Mouse (Mus musculus) Patski (cell line): ENCODE results near the gene Syngr3. TPM values are rescaled to one million over a fixed set of nuclear protein-coding genes. Genes with fewer than 3 reads are reported as not detected.
A peak's percentile ranks its signal among the peaks of the same experiment; 100 is the strongest.

Source experiments
- ATAC-seq: fragments of 100-300 bp; one replicate; pipeline ENCODE4 v1.8.0; 2021
- CTCF ChIA-PET: fragments of 350-600 bp; sonication (Branson Sonifier 250); formaldehyde crosslinking; loops from one replicate; lab custom pipeline; 2022; ENCODE audit warnings: inconsistent platforms; lab: Charles Lee
- POLR2A ChIA-PET: fragments of 350-600 bp; sonication (Branson Sonifier 250); formaldehyde crosslinking; loops from one replicate; lab custom pipeline; 2022; ENCODE audit warnings: antibody characterized with exemption, inconsistent platforms; lab: Charles Lee
- DNase-seq: peaks from one replicate; pipeline ENCODE4 v3.0.0-alpha.2; 2011; ENCODE audit warnings: low read depth, low spot score
- H3K27me3 ChIP-seq: fragments of 371-371 bp; one replicate; pipeline ENCODE4 v1.5.1; 2021
- CTCF ChIP-seq: fragments of 100-300 bp; IDR thresholded peaks from one replicate; pipeline ENCODE4 v1.5.1; 2021
- in situ Hi-C: fragments of 300-500 bp; cut with MboI; formaldehyde crosslinking; loops from 3 replicates; pipeline ENCODE4 v1.11.1; 2018; ENCODE audit warnings: low pct_unique_long_range_greater_than_20kb, mixed read lengths
- polyA plus RNA-seq: library from polyadenylated mRNA; unstranded; gene quantifications from one replicate; pipeline ENCODE4 v1.2.3, GENCODE M21; 2021

Syngr3 gene
- polyA plus RNA-seq, 1 experiment from 2014 or later: 2.7 TPM

- peaks cover 9% of the 10 kb centered on the region for H3K27me3 ChIP-seq
These were observed 31.6 kb downstream of the Syngr3 start, which contains the start of gene Npw for GRCm38 (mm10) chr17:24658017-24658758. TSS of gene Npw (minus strand) at chr17:24658457.

GRCm38 (mm10) chr17:24654969-24655368 is 34.8 kb downstream of the Syngr3 start:
- ATAC-seq (no peak), DNase-seq (no peak)
- H3K27me3 ChIP-seq: peaks cover 9% of the 10 kb centered on the region
- POLR2A ChIA-PET: interaction anchor here (1.6 kb wide), 1 partner anchor 22 kb away, joined by 5 read pairs; the partner anchor contains the start of genes Nthl1 and Tsc2
- no peak for TF ChIP-seq CTCF
- CTCF ChIA-PET: interaction anchor here (1.3 to 2.6 kb wide), 4 partner anchors 11 to 127 kb away, joined by 3 to 14 read pairs (median 4); partner anchors contain the start of gene Traf7
- in situ Hi-C loops: loop anchor here (10.0 kb wide), 1 partner anchor 190 kb away; no protein-coding TSS in a partner anchor

More at GRCm38 (mm10) chr17:24658017-24658758, 31.6 kb downstream of the Syngr3 start, which contains the start of gene Npw:
- in situ Hi-C loops: loop anchor here (10.0 kb wide), 1 partner anchor 193 kb away; no protein-coding TSS in a partner anchor
- no peak for TF ChIP-seq CTCF
- POLR2A ChIA-PET: interaction anchor here (1.0 kb wide), 1 partner anchor 11 kb away, joined by 3 read pairs; no protein-coding TSS in a partner anchor
- DNase-seq (no peak), ATAC-seq (no peak)
- CTCF ChIA-PET: interaction anchor here (1.2 kb wide), 1 partner anchor 11 kb away, joined by 4 read pairs; the partner anchor contains the start of gene Zfp598

GRCm38 (mm10) chr17:24653967-24654710 is 35.6 kb downstream of the Syngr3 start:
- ChIA-PET CTCF (interaction anchor here (1.3 to 2.6 kb wide), 4 partner anchors 10 to 127 kb away, joined by 3 to 14 read pairs (median 4); partner anchors contain the start of gene Traf7), POLR2A (interaction anchor here (1.6 kb wide), 1 partner anchor 21 kb away, joined by 5 read pairs; the partner anchor contains the start of genes Nthl1 and Tsc2)
- in situ Hi-C loops: loop anchor here (10.0 kb wide), 1 partner anchor 189 kb away; no protein-coding TSS in a partner anchor
- TF ChIP-seq CTCF: no peak
- ATAC-seq (peak; percentile 5), DNase-seq (no peak)
- peaks cover 5% of the 10 kb centered on the region for H3K27me3 ChIP-seq

GRCm38 (mm10) chr17:24651835-24652234 is 37.9 kb downstream of the Syngr3 start:
- H3K27me3 ChIP-seq: no peaks in the 10 kb centered on the region
- POLR2A ChIA-PET: interaction anchor here (1.5 kb wide), 1 partner anchor 19 kb away, joined by 4 read pairs; no protein-coding TSS in a partner anchor
- no peak for TF ChIP-seq CTCF
- in situ Hi-C loops: loop anchor here (10.0 kb wide), 1 partner anchor 187 kb away; no protein-coding TSS in a partner anchor
- CTCF ChIA-PET: interaction anchor here (0.7 to 1.6 kb wide), 5 partner anchors 15 to 85 kb away, joined by 3 to 5 read pairs (median 3); partner anchors contain the start of gene Zfp598
- DNase-seq: no peak
- no peak for ATAC-seq

- TF ChIP-seq CTCF: no peak
- ChIA-PET POLR2A (interaction anchor here (1.5 kb wide), 1 partner anchor 18 kb away, joined by 4 read pairs; no protein-coding TSS in a partner anchor), CTCF (interaction anchor here (0.9 to 1.6 kb wide), 4 partner anchors 10 to 25 kb away, joined by 3 to 5 read pairs (median 3); partner anchors contain the start of gene Zfp598)
- in situ Hi-C loops: loop anchor here (10.0 kb wide), 1 partner anchor 186 kb away; no protein-coding TSS in a partner anchor
- ATAC-seq (no peak), DNase-seq (no peak)
- H3K27me3 ChIP-seq: no peaks in the 10 kb centered on the region
These were observed 39.0 kb downstream of the Syngr3 start for GRCm38 (mm10) chr17:24650766-24651165.

GRCm38 (mm10) chr17:24650070-24650616 is 39.6 kb downstream of the Syngr3 start, which contains the start of gene Slc9a3r2:
TSS of gene Slc9a3r2 (minus strand) at chr17:24650327.
- no peaks in the 10 kb centered on the region for H3K27me3 ChIP-seq
- in situ Hi-C loops: loop anchor here (10.0 kb wide), 1 partner anchor 185 kb away; no protein-coding TSS in a partner anchor
- ChIA-PET POLR2A (no interaction called here), CTCF (interaction anchor here (0.9 kb wide), 1 partner anchor 17 kb away, joined by 3 read pairs; no protein-coding TSS in a partner anchor)
- no peak for TF ChIP-seq CTCF
- DNase-seq: no peak
- peak; percentile 51 for ATAC-seq

- no peak for TF ChIP-seq CTCF
- in situ Hi-C loops: loop anchor here (10.0 kb wide), 1 partner anchor 185 kb away; no protein-coding TSS in a partner anchor
- ATAC-seq: peak; percentile 29
- no peaks in the 10 kb centered on the region for H3K27me3 ChIP-seq
- POLR2A ChIA-PET: no interaction called here
- no peak for DNase-seq
- CTCF ChIA-PET: interaction anchor here (0.9 kb wide), 1 partner anchor 18 kb away, joined by 3 read pairs; no protein-coding TSS in a partner anchor
These were observed 40.1 kb downstream of the Syngr3 start for GRCm38 (mm10) chr17:24649581-24650069.

- no peak for ATAC-seq
These were observed 40.9 kb downstream of the Syngr3 start for GRCm38 (mm10) chr17:24648731-24649377.

GRCm38 (mm10) chr17:24647493-24647892 is 42.3 kb downstream of the Syngr3 start:
- CTCF ChIA-PET: no interaction called here
- DNase-seq (no peak), ATAC-seq (no peak)
- in situ Hi-C loops: no loop called here
- no peak for TF ChIP-seq CTCF
- POLR2A ChIA-PET: no interaction called here
- no peaks in the 10 kb centered on the region for H3K27me3 ChIP-seq

More at GRCm38 (mm10) chr17:24648731-24649377, 40.9 kb downstream of the Syngr3 start:
- no peaks in the 10 kb centered on the region for H3K27me3 ChIP-seq
- in situ Hi-C loops: no loop called here
- no peak for TF ChIP-seq CTCF
- DNase-seq: no peak
- CTCF ChIA-PET: no interaction called here
- POLR2A ChIA-PET: no interaction called here
